Mouse (Mus musculus): ENCODE measurements at regions not wholly inside any gene's neighbourhood (a gene's known extent, or its start where the extent isn't known, plus 50 kb on each side); places are given as distances from the start of the nearest gene placed in this dataset.

- no peaks in the 10 kb centered on the region for H3K27me3 ChIP-seq (replicated peaks; ENCODE audit: insufficient read depth, low read length)
- TF ChIP-seq EP300 (IDR thresholded peaks at IDR 0.05) (peak; percentile 78), CTCF (IDR thresholded peaks at IDR 0.05) (no peak)
- WGBS: 8% methylated on average over 6 of the region's 6 CpGs
- peak; percentile 91 for DNase-seq (ENCODE audit: low spot score)
- no peak overlapping the region for H3K4me3 ChIP-seq (ENCODE audit: low read depth, low read length)
- peak; percentile 77 for ATAC-seq
- no peaks in the 10 kb centered on the region for H3K4me1 ChIP-seq (ENCODE audit: insufficient read depth, low read depth, low read length)
- H3K4me2 ChIP-seq (replicated peaks; ENCODE audit: low read depth, low read length): 0 out of 2 replicates have a peak overlapping the region, but pooled peaks have one; percentile 17
- no peaks in the 10 kb centered on the region for H3K9me3 ChIP-seq (ENCODE audit: low read length)
- no peak overlapping the region for H3K9ac ChIP-seq (replicated peaks; ENCODE audit: low read depth)
- no peak overlapping the region for H3K27ac ChIP-seq (ENCODE audit: low read length)
- H3K36me3 ChIP-seq (ENCODE audit: insufficient read depth, low read length): no peaks in the 10 kb centered on the region
Observed at GRCm38 (mm10) chr4:87403354-87403753, 173.1 kb upstream of the Slc24a2 start.

DNA sequence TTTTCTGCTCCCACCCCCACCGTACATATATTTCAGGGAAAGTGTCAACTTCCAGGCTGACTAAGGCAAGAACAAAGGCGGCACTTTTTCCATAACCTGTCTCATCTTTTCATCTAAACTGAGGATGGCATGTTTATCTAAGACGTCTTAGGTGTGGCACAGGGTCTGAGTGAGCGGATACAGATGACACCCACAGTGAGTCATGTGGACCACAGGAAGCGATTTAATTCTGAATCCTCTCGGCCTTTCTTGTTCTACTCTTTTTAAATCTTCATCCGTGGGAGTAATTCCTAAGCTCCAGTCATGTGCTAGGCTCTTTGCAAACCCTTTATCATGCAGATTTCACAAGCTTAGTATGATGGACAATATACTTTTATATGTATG lies 171.9 kb upstream of the Slc24a2 start:
- Histone ChIP-seq H3K27ac (ENCODE audit: low read length) (no peak overlapping the region), H3K36me3 (ENCODE audit: insufficient read depth, low read length) (no peaks in the 10 kb centered on the region), H3K9me3 (ENCODE audit: low read length) (no peaks in the 10 kb centered on the region), H3K4me1 (ENCODE audit: insufficient read depth, low read depth, low read length) (no peaks in the 10 kb centered on the region), H3K9ac (replicated peaks; ENCODE audit: low read depth) (no peak overlapping the region), H3K27me3 (replicated peaks; ENCODE audit: insufficient read depth, low read length) (no peaks in the 10 kb centered on the region), H3K4me3 (ENCODE audit: low read depth, low read length) (no peak overlapping the region), H3K4me2 (replicated peaks; ENCODE audit: low read depth, low read length) (no peak overlapping the region; the same call in 1 of the 2 replicates)
- WGBS: 42% methylated on average over 7 of the region's 7 CpGs
- TF ChIP-seq EP300 (IDR thresholded peaks at IDR 0.05) (no peak), CTCF (IDR thresholded peaks at IDR 0.05) (no peak)
- ATAC-seq (peak; percentile 38; the same call in 1 of the 2 replicates), DNase-seq (ENCODE audit: low spot score) (peak; percentile 6)

DNA sequence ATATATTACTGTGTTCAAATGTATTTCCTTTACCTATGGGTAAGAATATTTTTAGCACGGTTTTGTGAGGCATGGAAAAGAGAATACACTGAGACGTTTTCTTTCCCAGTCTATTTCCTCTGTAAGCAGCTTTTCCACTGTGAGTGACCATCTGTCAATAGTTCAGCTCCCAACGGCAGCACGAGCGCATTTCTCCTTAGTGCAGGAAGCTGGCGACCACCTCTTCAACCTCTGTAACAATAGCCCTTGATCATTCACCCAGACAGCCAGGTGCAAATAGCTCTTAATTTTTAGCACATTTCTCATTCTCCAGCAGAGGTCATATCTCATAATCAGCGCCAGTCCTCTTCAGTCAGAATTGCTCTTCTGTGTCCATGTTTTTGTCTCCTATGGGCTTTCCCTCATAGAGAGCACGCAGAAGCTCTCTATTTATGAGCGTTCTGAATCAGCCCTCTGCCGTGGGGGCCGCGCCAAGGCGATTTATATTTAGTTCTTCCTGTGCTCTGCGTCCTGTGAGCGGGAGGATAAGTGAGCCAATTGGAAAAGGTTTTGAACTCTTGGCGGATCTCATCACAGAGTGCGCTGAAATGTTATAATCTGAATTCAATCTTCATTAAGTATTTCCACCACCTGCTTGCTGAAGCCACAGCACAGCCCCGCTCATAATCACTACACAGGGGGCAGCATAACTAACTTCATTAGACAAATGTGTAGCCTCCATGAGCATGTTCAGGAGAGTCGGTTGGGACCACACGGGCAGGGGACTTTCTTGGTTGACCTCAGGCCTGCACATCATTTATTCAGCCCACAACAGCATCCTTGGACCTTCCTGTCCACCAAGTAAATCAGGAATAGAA lies 171.3 kb upstream of the Slc24a2 start:
- ATAC-seq (peak; percentile 60), DNase-seq (ENCODE audit: low spot score) (peak; percentile 37)
- Histone ChIP-seq H3K27me3 (replicated peaks; ENCODE audit: insufficient read depth, low read length) (no peaks in the 10 kb centered on the region), H3K9ac (replicated peaks; ENCODE audit: low read depth) (no peak overlapping the region), H3K27ac (ENCODE audit: low read length) (no peak overlapping the region), H3K36me3 (ENCODE audit: insufficient read depth, low read length) (no peaks in the 10 kb centered on the region), H3K4me1 (ENCODE audit: insufficient read depth, low read depth, low read length) (no peaks in the 10 kb centered on the region), H3K9me3 (ENCODE audit: low read length) (no peaks in the 10 kb centered on the region), H3K4me3 (ENCODE audit: low read depth, low read length) (no peak overlapping the region), H3K4me2 (replicated peaks; ENCODE audit: low read depth, low read length) (peak overlapping the region; percentile 27)
- TF ChIP-seq EP300 (IDR thresholded peaks at IDR 0.05) (no peak), CTCF (IDR thresholded peaks at IDR 0.05) (no peak)
- 17% methylated on average over 20 of the region's 20 CpGs for WGBS

GRCm38 (mm10) chr4:87386835-87387234 lies 156.6 kb upstream of the Slc24a2 start:
- H3K27ac ChIP-seq (ENCODE audit: low read length): no peak overlapping the region
- no peaks in the 10 kb centered on the region for H3K4me1 ChIP-seq (ENCODE audit: insufficient read depth, low read depth, low read length)
- DNase-seq (ENCODE audit: low spot score) (no peak), ATAC-seq (no peak)
- no peak overlapping the region for H3K4me2 ChIP-seq (replicated peaks; ENCODE audit: low read depth, low read length)
- H3K27me3 ChIP-seq (replicated peaks; ENCODE audit: insufficient read depth, low read length): no peaks in the 10 kb centered on the region
- H3K9me3 ChIP-seq (ENCODE audit: low read length): no peaks in the 10 kb centered on the region
- WGBS: 81% methylated on average over 3 of the region's 3 CpGs
- H3K9ac ChIP-seq (replicated peaks; ENCODE audit: low read depth): no peak overlapping the region
- no peaks in the 10 kb centered on the region for H3K36me3 ChIP-seq (ENCODE audit: insufficient read depth, low read length)
- no peak overlapping the region for H3K4me3 ChIP-seq (ENCODE audit: low read depth, low read length)
- TF ChIP-seq CTCF (IDR thresholded peaks at IDR 0.05): no peak
- no peak for TF ChIP-seq EP300 (IDR thresholded peaks at IDR 0.05)

DNA sequence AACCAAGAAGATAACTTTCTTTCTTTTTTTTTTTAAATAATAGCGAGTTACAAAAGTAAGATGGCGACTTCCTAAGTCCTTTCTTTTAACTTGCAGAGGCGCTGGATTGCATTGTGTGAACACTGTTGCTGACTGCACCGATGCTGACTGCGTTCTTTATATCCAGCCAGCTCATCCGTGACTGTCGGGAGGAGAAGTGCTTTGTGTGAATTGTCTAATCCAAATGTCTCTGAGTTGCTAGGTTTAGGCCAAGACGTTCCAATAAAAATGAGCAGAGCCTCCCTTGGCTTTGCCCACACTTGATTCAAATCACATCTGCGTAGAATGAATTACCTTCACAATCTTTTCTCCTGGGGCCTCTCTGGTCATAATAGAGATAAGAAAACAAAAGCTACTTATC lies 156.0 kb upstream of the Slc24a2 start:
- no peaks in the 10 kb centered on the region for H3K9me3 ChIP-seq (ENCODE audit: low read length)
- H3K36me3 ChIP-seq (ENCODE audit: insufficient read depth, low read length): no peaks in the 10 kb centered on the region
- TF ChIP-seq CTCF (IDR thresholded peaks at IDR 0.05) (no peak), EP300 (IDR thresholded peaks at IDR 0.05) (no peak)
- H3K4me3 ChIP-seq (ENCODE audit: low read depth, low read length): no peak overlapping the region
- H3K4me2 ChIP-seq (replicated peaks; ENCODE audit: low read depth, low read length): no peak overlapping the region
- H3K27ac ChIP-seq (ENCODE audit: low read length): no peak overlapping the region
- WGBS: 76% methylated on average over 9 of the region's 9 CpGs
- DNase-seq (ENCODE audit: low spot score) (no peak), ATAC-seq (no peak)
- H3K27me3 ChIP-seq (replicated peaks; ENCODE audit: insufficient read depth, low read length): no peaks in the 10 kb centered on the region
- H3K4me1 ChIP-seq (ENCODE audit: insufficient read depth, low read depth, low read length): no peaks in the 10 kb centered on the region
- H3K9ac ChIP-seq (replicated peaks; ENCODE audit: low read depth): no peak overlapping the region

- H3K27me3 ChIP-seq (replicated peaks; ENCODE audit: insufficient read depth, low read length): no peaks in the 10 kb centered on the region
- H3K9ac ChIP-seq (replicated peaks; ENCODE audit: low read depth): no peak overlapping the region
- H3K9me3 ChIP-seq (ENCODE audit: low read length): no peaks in the 10 kb centered on the region
- H3K27ac ChIP-seq (ENCODE audit: low read length): no peak overlapping the region
- no peak overlapping the region for H3K4me2 ChIP-seq (replicated peaks; ENCODE audit: low read depth, low read length)
- ATAC-seq (no peak), DNase-seq (ENCODE audit: low spot score) (peak; percentile 34)
- H3K4me3 ChIP-seq (ENCODE audit: low read depth, low read length): no peak overlapping the region
- 23% methylated on average over 7 of the region's 7 CpGs for WGBS
- H3K4me1 ChIP-seq (ENCODE audit: insufficient read depth, low read depth, low read length): no peaks in the 10 kb centered on the region
- H3K36me3 ChIP-seq (ENCODE audit: insufficient read depth, low read length): no peaks in the 10 kb centered on the region
- TF ChIP-seq EP300 (IDR thresholded peaks at IDR 0.05) (no peak), CTCF (IDR thresholded peaks at IDR 0.05) (no peak)
Observed at GRCm38 (mm10) chr4:87385221-87385739, 155.0 kb upstream of the Slc24a2 start.
